Mouse (Mus musculus) erythroblast, embryonic 14.5 days (primary cell): ENCODE measurements around the gene Kcna10.

Experiments used
- GATA1 ChIP-seq: IDR thresholded peaks from 2 replicates; pipeline ENCODE4 v1.6.1; 2012; ENCODE audit warnings: low read length, inconsistent platforms, mixed read lengths
- TAL1 ChIP-seq: IDR thresholded peaks from 3 replicates; pipeline ENCODE4 v1.6.1; 2012; ENCODE audit warnings: low read length, inconsistent platforms, mixed read lengths

GRCm38 (mm10) chr3:107175486-107175885 is 7.4 kb upstream of the Kcna10 start:
- TF ChIP-seq TAL1 (no peak), GATA1 (no peak)
